Mouse (Mus musculus) hindlimb bud, embryonic 11.5 days (tissue): ENCODE results near the gene Dedd.
A peak's percentile ranks its signal among the peaks of the same experiment; 100 is the strongest.

Experiments used
- DNase-seq: peaks from one replicate; pipeline ENCODE4 v3.0.0-alpha.2; 2012; ENCODE audit warnings: low read depth, low spot score; ENCODE audit errors: extremely low spot score

Gene Dedd

DNA sequence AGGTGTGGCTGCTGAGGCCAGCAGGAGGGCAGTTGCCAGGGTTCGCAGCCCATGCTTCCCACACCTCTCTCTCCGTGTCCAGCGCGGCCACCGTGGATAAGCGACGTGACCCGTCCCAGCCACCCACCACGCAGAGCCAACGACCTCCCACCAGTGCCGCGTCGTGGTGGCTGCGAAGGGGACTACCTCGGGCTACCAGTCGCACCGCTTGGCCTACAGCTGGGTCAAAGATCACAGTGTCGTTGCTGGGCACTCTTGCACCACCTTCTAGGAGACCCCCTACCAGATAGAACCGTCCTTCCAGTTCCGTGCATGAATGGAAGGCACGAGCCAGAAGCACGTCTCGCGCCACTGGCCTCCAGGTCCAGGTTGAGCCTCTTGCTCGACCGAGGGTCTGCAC lies 31.3 kb downstream of the Dedd start:
- DNase-seq, result no peak

DNA sequence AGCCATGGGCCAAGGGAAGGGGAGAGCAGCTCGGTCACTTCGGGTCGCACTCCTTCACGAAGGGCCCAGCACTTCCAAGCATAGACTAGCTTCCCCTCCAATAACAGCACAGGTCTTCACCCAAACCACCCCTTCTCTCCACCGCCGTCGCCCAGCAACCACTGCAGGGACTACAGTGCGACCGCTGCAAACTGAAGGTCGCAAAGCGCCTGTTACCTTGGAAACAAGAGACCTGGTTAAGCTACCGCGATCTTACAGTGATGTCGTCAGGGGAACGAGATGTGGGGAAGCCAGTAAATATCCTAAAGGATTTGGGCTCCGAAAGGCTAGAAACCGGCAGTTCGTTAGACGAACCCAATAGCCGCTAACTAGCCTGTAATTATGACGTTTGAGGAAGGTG lies 31.7 kb downstream of the Dedd start, which contains the start of gene Klhdc9:
Gene Klhdc9, minus strand, starts transcription at position 143 of the 400 bp plus-strand sequence.
- peak; percentile 95 for DNase-seq

DNA sequence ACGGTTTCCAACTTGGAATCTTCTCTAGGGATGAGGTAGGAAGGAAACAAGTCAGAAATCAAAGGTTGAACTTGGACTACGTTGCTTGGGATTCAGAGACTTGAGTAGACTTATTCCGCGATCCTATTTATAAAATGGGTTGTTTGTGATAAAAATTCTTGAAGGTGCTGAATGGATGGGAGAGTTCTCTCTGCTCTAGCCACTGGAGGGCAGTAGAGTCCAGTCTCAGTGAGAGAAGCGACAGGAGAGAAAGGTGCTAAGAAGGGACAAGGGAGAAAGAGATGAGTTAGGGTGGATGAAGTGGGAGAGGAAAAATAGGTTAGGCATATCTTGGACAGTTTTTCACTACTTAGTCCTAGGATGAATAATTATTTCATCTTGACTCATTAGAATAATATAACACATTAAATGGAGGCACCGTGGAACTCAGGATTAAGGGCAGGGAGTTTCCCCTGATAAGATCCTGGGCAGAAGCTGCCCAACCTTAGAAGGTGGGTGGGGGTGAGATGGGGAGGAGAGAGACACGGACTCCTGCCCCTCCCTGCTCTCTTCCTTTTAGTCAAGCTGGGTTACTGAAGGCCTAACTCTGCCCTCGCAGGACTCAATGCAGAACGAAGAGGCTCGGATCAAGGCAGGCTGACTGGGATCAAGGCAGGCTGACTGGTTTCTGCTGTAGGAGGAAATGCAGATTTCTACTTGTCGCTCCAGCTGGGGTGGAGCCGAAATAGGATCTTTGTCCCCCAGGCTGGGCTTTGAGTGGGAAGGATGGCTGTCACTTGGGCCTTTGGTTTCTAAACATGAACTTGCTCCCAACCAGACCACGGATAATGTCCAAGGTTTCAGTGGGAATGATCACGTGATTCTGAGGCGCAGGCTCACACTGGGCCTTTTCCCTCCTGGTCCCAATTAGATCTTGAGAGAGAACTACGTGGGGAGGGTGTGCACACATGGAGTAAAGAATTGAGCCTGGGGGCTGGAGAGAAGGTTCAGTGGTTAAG lies 32.5 kb downstream of the Dedd start:
- DNase-seq, result peak; percentile 71

DNA sequence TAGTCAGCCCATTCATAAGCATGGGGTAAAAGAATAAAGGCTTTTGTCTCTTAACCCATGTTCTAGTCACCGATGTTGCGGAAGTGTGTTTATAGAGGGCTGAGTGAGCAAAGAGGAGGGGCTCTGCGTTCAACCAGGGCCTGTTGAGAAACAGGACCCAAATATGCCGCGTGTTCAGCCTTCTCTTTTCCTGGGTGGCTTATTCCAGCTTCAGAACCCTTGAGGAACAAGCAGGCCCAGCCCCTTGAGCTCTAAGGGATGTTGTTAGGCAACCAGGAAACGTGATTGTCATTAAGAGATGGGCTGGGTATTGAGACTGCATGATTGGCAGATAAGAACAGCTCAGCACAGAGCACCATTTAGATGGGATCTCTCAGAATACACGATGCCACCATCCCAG lies 37.0 kb downstream of the Dedd start:
- DNase-seq, result no peak

DNA sequence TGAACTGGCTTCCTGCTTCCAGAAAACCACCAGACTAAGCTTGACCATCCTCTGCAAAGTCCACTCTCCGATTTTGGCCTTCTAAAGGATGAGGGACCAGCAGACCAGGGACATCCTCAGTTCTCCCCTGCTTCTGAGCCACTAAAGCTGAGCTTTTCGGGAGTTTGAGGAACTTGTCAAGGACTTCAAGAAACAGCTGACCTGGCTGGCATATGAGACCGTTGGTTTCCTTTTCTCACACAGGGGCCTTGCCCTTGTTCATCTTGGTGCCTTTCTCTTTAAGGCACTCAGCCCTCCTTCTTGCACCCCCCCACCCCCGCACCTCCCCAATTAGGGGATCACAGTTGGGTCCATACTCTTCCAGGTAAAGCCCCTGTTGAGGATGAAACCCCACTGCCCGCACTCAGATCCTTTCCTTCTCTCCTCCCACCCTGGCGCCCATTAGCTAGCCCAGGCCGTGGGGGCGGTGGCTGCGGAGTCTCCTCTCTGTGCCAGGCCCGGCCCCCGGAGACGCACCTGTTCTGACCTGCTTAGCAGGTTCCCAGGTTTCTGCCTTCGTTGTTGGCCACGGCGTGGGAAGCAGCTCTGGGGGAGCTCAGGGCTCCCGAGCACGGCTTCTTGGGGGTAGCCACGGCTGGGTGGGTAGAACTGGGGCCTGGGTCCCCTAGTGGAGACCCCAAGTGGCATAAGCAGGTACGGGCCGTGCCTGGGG lies 41.1 kb downstream of the Dedd start, which contains the start of gene Nectin4:
Gene Nectin4, plus strand, starts transcription at position 255 of the 712 bp plus-strand sequence.
- no peak for DNase-seq

DNA sequence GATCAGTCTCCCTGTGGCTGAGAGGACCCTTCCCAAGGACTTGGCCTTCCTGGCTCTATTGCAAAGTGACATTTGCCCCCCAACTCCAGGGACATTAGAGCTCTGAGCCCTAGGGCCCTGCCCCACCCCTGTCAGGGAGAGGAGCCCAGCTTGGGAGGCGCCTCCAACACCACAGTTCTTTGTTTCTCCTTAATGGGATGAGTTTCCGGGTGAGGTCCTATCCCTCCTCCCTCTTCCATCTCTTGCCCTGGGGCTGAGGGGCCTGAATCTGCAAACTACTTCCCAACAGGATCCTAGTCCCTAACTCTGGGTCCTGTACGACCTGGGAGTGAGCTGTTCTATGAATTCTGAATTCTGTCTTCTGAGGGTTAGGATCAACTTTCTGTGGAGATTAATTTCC lies 43.9 kb downstream of the Dedd start:
- no peak for DNase-seq

DNA sequence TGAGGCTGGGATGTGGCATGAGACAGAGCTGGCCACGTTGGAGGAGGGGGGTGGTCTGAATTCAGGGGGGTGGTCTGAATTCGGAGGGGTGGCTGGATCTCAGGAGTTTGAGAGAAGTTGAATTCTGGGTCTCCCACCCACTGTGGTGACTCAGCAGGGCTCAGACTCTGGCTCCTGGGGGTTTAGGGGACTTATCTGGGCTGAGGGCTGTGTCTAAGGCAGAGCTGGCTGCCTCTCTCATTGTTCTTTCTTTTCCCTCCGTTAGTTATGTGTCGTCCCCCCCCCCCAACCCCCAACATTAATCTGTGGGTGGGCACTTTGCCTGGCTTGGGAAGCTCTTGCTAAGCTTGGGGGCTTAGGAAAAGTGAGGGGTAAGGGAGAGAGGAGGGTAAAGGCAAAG lies 45.0 kb downstream of the Dedd start:
- DNase-seq, result no peak

DNA sequence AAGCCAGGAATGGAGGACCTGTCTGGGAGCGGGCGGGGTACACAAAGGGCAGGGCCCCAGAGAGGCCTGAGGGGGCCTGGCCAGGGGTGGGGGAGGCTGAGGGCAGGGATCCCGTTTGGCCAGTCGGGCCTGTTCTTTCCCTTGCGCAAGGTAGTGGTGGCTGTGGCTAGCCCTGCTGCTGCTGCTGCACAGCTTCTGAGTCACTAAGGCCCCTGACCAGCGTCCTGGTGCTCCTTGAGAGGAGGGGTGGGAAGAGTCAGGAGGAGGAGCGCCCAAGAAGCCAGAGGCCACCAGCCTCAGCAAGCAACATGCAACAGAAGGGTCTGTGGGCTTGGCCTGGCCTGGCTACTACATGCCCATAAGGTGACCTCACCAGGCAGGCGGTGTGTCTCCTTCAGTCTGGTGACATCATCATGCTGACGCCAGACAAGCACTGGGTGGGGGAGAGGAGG lies 46.7 kb downstream of the Dedd start:
- no peak for DNase-seq

DNA sequence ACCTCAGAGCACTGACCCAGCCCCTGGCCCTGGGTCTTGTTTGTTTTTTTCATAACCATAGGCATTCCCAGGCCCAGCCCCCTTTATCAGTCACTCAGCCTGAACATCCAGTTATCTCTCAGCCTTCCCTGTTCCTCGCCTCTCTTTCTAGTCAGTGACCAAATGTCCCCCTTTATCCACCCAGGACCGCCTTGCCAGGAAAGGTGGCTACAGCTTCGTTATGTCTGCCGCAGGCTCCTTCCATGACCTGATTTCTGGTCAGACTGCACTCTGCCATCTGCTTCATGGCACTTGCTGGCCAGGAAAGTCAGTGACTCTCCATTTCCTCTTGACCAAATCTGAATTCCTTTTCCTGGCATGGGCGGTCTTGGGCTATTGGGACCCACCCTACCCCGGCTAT lies 49.4 kb downstream of the Dedd start:
- DNase-seq, result no peak

DNA sequence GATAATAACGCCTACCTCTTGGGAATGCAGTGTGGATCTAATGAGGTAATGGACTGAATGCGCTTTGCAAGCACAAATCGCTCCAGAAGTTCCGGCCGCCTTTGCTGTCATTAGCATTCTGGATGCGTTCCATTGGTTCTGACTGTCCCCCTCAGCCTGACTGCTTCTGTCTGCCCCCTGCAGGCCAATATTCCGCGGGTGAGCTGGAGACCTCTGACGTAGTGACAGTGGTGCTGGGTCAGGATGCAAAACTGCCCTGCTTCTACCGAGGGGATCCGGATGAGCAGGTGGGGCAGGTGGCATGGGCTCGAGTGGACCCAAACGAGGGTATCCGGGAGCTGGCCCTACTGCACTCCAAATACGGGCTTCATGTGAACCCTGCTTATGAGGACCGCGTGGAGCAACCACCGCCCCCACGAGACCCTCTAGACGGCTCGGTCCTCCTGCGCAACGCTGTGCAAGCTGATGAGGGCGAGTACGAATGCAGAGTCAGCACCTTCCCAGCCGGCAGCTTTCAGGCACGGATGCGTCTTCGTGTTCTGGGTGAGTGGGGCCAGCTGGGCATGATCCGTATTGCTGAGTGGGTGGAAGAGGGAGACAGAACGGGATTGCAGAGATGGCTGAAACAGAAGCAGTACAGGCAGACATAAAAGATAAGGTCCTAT lies 51.1 kb downstream of the Dedd start:
- DNase-seq, result no peak

DNA sequence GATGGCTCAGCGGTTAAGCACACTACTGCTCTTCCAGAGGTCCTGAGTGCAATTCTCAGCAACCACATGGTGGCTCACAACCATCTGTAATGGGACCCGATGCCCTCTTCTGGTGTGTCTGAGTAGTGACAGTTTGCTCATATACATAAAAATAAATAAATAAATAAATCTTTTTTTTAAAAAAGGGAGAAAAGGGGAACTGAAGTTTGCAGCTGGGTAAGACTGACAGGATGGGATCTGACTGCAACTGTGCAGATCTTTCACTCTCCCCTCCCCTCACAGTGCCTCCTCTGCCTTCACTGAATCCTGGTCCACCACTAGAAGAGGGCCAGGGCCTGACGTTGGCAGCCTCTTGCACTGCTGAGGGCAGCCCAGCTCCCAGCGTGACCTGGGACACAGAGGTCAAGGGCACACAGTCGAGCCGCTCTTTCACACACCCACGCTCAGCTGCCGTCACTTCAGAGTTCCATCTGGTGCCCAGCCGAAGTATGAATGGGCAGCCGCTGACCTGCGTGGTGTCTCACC lies 53.2 kb downstream of the Dedd start:
- no peak for DNase-seq

DNA sequence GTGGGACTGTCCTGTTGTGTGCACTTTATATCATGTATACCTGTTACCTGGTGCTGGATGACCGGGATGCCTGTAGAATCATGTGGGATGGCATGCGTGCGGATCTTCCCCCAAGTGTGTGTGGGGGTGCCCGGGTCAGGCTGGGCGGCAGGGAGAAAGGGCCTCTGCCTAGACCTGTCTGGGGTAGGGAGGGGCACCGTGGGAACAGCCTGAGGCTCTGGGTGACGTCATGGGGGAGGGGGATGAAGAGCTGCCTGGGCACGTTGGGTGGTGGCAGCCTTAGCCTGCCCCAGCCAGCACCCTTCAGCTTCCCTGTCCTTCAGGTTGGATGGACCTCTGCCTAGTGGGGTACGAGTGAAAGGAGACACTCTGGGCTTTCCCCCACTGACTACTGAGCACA lies 55.4 kb downstream of the Dedd start:
- no peak for DNase-seq

DNA sequence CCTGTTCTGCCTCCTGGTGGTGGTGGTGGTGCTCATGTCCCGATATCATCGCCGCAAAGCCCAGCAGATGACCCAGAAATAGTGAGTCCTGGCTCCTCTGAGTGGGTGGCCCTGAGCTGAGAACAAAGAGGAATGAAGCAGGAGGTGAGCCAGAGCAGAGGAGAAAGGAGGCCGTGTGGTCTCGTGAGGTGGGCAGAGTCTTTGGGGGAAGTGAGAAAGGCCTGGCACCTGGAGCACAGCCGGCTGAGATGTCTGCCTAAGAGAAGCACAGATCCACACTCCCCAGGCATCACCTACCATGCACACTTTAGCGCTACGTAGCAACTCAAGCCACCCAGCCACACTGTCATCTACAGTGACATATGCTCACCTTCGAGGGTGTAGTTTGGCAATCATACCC lies 56.2 kb downstream of the Dedd start:
- DNase-seq, result no peak

DNA sequence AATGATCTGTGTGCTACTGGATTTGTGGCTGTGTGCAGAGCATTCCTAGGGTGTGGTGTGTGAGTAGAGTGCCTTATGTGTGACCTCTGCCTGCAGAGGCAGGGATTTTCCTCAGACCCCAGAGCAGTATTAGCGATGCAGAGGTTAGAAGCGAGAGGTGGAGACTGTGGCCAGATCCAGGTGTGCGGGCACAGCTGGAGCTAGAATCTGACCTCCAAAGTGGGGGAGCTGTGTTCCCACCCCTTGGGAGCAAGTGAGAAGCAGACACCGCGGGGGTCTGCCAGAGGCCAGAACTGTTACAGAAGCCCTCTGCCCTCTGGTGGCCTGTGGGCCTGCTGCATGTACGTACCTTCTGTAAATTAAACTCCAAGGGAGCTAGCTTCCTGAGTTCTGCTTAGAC lies 58.2 kb downstream of the Dedd start:
- no peak for DNase-seq

DNA sequence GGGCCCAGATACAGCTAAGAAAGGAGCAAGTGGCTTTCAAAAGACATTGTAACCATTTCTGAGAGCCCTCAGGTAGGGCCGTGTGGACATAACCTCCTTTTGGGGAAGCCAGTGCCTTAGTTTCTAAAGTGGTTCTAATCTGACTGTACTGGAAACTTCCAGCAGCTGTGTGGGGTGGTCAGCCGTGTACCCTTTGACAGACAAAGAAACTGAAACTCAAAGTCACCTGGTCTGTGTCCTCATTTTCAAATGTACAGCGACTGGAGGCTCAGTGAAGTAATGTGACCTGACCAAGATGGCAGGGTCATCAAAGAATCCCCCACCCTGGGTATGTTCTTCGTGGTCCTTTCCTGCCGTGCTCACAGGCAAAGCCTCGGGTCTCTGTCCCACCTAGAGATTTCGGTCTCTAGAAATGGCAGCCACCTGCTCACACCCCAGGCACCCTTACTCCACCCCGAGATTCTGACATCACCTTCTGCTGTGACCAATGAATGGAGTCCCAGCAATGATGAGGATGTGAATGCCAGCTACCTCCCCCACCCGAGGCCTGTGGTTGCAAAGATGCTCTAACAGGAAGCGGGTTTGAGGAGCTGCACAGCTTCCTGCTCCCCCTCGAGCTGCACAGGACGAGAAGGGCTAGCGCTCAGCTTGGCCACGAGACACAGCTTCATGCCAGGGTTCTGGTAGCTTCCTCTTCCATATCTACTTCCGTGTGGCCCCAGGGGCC lies 59.6 kb downstream of the Dedd start, which contains the start of gene Arhgap30:
Gene Arhgap30, plus strand, starts transcription at position 579 of the 727 bp plus-strand sequence.
- no peak for DNase-seq

DNA sequence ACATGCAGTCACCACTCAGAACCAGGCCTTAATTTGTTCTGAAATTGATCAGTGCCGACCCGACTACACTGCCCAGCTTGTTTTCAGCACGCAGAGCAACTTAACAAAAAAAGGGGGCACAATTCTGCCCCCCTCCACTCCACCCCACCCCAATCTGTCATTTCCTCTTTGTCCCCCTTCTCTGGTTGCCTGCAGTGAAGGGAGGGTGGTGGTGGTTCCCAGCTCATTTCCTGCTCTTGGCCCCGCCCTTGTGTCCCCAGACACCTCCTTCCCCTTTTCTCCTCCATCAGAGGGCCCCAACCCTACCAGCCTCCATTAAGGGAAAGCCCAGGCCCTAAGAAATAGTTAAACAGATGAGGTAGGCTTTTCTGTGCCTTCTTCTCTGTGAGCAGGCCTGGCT lies 61.2 kb downstream of the Dedd start:
- DNase-seq, result no peak
